Mouse (Mus musculus): ENCODE data around the gene Mpst.
A peak's percentile ranks its signal among the peaks of the same experiment; 100 is the strongest.

The Mpst gene

DNA sequence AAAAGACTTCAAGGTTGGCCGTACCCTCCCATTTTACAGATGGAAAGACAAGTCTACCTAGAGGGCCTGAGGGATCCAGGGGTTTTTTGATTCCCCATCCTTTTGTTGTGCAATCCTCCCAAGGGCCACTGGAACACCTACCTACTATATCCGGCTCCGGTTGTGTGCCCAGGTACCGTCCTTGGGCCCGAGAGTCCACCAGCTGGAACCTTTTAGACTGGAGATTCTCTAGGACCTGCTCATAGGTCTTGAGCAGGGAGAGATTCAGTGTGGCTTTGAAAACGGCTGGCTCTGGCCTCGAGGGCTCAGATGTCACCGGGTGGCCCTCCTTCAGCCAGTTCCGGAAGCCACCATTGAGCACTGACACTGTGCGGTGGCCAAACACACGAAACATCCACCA lies 1.1 kb upstream of the Mpst start:
- DNase-seq (ENCODE audit: low spot score), result no peak

DNA sequence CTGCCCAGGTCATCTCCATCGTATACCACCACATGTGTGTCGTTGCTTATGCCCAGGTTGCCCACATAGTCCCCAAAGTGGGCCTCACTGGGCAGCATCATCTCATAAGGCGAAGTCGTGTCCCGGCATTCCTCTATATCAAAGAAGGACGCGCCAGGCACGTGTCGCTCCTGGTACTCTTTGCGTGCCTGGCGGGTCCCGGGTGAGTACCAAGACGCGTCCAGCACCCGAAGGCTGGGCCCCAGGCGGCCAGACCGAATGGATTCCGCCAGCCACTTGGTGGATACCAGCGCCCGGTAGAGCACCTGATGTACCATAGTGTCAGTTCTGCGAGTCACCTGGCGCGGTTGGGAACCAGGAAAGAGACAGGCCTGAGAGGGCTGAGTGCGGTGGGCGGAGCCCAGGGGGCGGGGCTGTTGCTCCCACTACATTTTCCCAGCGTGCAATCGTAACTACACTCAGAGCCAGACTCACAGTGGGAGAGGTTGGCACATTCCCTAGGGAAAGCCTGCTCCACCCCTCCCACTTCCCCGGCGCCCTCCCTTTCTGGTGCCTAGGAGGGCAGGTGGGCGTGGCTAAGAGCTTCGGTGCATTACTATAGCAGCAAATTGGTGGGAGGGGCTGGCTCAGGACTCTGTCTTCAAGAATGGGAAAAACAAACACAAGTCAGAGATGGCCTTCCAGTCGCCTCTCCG lies 552 bp upstream of the Mpst start, which contains the start of gene Tst:
Gene Tst (minus strand): TSS at position 391 of the 695 bp plus-strand sequence.
- DNase-seq (ENCODE audit: low spot score), result peak; percentile 80

DNA sequence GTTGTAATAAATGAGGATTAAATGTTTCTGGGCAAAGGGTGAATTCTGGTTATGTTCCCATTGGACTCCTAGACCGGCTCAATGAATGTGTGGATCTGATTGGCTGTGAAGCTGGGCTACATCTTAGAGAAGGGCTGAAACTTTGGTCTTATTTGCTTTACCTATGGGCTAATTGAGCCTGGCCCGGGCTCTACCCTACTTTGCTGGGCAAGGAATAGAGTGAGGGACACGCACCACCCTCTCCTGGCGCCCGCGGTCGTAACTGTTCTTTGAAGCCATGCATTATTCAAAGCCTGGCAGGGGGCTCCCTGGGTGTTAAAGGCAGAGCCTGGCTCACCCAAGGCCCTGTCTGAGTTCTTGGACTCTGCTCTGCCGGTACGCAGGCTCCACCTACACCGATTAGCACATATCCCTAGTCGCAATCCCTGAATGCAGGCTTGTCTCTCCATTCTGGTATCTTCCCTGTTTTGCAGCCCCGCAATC lies 3.4 kb downstream of the Mpst start:
- DNase-seq (ENCODE audit: low spot score), result no peak

DNA sequence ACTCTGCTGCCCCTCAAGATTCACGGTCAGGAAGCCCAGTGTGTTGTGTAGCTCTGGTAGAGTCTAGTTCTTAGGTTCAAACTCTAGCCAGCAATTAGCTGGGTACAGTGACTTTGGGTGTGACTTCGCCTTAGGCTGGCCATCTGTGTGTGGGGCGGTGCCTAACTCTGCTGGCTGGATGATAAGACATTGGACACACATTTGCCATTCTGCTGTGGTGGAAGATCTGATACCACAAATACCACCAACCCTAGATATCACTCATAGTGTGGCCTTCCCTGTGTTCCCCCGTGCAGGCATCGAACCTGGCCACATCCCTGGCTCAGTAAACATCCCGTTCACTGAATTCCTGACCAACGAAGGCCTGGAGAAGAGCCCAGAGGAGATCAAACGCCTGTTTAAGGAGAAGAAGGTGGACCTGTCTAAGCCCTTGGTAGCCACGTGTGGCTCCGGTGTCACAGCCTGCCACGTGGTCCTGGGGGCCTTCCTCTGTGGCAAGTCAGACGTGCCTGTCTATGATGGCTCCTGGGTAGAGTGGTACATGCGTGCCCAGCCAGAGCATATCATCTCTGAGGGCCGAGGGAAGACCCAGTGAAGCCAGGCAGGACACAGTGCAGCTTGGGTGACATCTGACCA lies 7.0 kb downstream of the Mpst start:
- DNase-seq (ENCODE audit: low spot score), result no peak

DNA sequence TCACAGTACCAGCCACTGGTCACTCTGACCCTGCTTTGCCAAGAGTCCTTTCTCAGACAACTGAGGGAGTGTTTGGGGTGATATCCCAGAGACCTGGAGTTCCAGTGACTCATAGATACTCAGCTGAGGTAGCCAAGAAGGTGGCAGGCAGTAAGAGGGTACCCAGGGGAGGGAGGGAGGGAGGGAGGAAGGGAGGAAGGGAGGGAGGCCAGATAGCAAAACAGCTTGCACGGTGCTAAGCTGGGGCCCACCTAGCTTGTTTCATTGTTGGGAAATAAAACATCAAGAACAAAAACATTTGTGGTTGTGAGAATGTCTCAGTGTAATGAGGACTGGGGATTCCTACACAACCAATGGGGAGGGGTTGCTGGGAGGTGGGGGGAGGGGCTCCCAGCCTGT lies 7.5 kb downstream of the Mpst start:
- DNase-seq (ENCODE audit: low spot score), result no peak

DNA sequence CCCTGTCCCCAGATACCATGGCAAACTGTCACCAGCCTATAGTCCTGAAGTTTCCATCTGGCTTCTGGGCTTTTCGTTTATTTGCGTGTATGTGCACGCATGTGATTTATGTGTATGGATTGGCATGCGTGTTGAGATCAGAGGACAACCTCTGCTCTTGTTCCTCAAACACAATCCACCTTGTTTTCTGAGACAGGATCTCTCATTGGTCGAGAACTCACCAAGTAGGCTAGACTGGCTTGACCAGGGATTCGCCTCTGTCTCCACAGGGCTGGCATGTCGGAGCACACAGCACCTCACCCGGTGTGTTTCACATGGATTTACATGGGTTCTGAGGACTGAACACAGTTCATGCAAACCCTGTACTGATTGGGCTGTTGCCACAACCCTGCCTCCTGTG lies 7.9 kb downstream of the Mpst start:
- no peak for DNase-seq (ENCODE audit: low spot score)

DNA sequence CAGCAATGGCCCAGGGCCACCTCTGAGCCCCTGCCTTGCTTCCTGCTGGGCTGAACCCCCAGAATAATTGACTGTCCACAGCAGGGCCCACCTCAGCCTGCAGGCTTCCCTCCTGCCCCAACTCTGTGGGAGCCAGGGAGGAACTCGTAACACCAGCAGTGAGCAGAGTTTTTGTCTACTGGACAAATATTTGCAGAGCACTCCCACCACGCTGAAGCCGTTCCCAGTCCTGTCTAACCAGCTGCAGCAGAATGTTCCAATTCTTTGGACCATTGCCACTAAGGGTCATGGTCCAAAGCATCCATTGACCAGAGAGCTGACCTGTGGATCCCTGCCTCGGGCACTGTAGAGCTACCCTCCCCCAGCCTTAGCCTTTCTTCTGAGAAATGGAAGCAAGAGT lies 10.7 kb downstream of the Mpst start:
- no peak for DNase-seq (ENCODE audit: low spot score)

DNA sequence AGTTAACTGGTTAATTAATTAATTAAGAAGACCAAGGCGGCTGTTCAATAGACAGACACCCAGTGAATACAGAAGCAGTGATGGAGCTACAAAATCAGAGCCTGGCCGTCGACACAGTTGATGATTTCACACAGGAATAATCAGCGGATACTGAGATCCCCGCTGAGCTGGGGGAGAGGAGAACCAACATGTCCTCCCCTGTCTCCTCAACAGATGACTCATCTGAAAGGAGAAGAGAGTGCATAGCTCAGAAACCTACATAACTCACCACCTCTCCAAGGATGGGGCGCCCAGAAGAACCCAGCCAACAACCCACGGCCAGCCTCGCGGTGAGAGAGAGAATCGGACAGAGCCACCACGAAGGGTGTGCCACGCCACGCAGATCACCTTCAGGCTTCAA lies 14.2 kb downstream of the Mpst start:
- no peak for DNase-seq (ENCODE audit: low spot score)

DNA sequence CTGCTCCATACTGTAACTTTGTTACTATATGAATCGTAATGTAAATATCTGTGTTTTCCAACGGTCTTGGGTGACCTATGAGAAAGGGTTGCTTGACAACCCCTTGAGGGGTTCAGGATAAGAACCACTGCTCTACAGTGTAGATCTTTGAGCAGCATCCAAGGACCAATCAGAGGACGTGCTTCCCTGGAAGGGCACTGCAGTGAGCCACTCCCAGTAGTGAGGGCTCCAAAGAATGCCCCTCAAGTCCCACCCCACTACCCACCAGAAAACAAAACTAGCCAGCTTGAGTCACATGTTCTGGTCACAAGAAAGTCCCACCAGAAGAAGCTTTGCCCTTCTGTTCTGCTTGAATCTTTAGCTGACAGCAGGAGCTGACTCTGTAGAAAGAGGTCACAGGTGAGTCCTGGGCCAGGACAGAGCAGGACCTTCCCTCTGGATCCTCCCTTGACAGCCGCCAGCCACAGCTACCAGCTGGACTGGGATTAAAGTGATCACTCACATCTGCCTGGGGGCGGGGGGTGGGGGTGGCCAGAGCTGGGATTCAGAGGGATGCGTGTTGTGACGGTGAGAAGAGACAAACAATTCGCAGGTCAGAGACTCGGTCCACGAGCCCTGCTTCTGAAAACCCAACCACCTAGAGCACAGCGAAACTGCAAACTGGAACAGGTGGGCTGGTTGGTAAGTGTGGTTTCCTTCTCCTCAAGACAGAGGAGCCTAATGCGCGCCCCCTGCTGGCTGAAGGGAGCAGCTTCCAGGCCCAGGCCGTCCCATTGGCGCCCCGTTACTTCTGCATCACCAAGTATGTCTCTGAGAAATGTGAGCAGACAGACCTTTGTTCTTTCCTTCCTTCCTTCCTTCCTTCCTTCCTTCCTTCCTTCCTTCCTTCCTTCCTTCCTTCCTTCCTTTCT lies 16.1 kb downstream of the Mpst start:
- DNase-seq (ENCODE audit: low spot score), result no peak

DNA sequence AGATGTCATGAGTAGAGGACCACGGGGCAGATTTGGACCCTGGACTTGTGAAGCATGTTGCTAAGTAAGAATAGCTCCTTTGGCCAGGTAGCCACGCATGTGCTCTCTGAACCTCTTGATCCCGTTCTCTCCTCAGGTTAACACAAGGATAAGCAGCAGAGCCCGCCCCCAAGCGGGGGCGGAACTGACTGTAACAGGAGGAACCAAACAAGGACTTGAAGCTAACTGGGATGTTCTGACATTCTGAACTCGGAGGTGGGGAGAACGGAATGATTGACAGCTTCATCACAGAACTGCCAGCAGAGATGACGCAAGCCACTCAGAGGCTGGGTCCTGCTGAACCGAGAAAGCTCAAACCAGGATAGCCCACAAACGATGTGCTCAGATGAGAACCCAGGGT lies 18.3 kb downstream of the Mpst start:
- no peak for DNase-seq (ENCODE audit: low spot score)

DNA sequence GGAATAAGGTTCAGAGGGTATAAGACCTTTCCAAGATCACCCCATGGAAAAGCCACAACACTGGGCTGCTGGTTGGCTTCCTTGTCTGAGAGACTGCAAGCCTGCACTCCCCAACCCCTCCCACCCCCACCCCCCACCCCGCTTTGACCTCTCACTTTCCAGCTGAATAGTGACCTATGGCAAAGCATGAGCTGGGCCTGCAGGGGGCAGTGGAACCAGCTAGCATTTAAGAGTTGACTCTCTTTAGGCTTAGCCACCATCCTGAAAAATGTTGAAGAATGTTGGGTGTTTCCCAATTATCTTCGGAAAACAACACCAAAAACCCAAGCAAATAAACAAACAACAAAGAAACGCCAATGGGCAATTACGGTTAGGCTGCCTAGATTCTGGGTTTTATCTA lies 19.0 kb downstream of the Mpst start:
- DNase-seq (ENCODE audit: low spot score), result no peak

DNA sequence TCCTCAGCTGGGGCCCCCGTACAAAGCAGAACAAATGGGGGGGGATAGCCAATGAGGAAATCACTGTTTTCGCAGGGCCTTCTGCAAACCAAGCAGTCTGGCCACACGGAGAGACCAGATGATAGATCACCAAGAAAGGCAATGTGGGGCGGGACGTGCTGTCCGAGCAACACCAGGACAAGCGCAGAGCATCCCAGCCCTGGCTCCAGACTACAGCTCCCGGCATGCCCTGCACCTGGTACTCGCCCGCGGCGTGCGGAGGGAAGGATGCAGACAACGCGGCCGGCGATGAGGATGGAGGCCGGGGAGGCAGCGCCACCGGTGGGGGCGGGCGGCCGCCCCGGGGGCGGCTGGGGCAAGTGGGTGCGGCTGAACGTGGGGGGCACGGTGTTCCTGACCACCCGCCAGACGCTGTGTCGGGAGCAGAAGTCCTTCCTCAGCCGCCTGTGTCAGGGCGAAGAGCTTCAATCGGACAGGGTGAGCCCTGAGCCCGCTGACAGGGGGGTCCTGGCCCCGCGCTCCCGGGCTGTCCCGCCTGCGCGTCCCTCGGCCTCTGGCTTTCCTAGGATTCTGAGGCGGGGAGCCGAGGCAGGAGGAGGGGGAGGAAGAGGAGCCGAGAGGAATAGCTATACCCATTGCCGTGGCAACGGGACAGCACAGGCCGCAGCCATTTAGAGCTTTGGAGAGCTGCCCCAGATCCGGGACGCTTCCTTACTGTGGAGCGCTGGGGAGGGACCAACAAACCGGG lies 22.3 kb downstream of the Mpst start, which contains the start of gene Kctd17:
Gene Kctd17 (plus strand): TSS at position 174 of the 748 bp plus-strand sequence.
- no peak for DNase-seq (ENCODE audit: low spot score)

DNA sequence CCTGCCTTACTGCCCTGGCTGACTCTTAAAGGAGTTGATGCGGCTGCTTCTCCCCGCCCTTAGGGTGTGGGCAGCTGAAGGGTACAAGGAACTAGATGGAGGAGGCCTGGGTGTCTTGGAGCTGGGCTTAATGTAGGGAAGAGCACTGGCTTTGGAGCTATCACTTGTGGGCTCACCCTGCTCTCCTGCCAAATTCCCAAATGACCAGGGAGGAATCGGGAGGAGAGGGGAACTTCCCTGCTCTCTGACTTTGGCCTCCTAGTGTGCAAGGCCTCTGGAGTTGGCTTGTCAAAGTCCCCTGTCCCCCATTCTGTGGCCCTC lies 22.9 kb downstream of the Mpst start:
- no peak for DNase-seq (ENCODE audit: low spot score)

DNA sequence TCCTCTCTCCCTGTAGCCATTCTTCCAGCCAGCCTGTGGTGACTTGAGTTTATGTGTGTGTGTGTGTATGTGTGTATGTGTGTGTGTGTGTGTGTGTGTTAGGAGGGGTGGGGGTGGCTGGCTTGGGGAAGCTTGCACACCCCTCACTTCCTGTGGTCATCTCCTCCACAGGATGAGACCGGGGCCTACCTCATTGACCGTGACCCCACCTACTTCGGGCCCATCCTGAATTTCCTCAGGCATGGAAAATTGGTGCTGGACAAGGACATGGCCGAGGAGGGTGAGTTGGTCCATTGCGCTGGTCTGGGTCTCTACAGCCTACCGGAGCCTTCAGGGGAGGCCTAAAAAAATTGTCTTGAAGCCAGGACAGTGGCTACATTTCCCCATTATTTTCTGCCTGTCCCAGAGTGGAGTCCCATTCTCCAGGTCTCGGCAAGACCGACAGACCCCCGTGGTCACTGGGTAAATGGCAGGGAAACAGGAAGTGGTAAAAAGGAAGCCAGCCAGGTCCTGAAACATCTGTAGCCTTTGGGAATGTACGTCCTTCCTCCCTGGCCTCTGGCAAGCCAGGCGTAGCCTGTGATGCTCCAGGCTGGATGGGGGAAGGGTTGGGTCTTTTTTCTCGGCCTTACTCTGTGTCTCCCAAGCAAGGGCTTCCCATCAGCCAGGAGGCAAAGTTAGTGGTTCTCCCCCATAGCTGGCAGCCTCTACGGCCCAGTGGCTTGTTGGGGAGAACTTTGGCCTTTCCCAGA lies 23.8 kb downstream of the Mpst start:
- DNase-seq (ENCODE audit: low spot score), result no peak

DNA sequence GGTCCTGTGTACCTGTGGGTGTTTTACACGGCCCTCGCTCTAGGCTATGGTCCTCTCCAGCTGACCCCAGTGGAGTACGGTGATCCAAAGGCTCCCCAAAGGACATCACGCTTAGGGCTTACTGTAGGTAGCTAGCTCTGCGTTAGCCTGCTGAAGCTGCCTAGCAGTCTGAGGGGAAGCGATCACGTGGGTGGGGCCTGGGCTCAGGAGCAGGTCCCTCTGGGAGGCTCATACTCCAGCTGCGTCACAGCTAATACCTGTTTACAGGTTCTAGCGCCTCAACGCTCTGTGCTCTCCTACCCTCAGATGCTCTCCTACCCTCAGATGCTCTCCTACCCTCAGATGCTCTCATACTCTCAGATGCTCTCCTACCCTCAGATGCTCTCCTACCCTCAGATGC lies 24.7 kb downstream of the Mpst start:
- no peak for DNase-seq (ENCODE audit: low spot score)

DNA sequence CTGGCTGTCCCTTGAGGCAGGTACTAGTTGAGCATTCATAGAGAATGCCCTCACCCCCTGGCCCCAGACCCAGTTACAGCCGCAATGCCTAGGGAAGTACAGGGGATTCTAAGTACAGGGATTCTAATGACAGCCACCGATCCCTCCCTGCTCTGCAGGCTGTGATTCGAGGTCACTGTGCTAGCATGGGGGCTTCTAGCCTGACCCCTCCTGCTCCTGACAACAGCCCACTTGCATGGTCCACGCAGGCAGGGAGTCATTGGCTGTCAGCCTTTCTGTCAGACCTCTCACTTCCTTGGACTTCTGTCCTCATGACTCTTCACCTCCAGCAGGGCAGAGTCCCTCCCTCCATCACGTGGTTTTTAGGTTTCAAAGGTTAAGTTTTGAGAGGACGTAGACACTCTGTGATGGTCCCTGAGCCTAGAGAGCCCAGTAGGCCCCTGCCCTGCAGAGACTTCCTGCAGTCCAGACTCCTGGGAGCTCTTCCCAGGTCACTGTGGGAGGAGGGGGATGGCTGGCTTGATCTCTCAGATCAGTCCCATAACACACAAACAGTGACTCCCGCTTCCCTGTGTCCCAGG lies 25.4 kb downstream of the Mpst start:
- DNase-seq (ENCODE audit: low spot score), result no peak

DNA sequence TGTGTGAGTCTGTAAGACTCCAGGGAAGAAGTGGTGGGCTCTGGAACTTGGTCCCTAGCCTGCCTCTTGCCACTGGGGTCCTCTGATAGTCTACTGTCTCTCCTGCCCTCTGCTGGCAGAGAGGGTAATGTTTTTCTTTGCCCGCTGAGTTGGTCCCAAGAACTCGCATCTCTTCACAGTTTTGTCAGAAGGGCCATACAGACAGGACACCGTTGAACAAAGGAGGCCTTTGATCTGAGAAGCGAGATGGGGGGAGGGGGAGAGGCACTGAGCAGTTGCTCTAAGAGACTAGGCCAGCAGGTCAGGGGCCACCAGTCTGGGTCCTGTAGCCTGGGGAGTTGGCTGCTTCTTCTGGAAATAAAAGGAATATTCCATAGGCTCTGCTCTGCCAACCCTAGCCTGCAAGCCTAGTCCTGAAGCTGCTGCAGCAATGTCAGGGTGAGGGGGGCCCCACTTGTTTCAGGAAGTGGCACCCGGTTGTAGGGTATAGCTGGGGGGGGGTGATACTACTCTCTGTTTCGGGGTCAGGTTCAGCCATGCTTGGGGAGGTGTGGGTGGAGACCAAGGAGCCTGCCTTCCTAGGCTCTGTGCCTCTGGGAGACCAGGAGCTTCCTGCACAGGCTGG lies 28.8 kb downstream of the Mpst start:
- DNase-seq (ENCODE audit: low spot score), result no peak

DNA sequence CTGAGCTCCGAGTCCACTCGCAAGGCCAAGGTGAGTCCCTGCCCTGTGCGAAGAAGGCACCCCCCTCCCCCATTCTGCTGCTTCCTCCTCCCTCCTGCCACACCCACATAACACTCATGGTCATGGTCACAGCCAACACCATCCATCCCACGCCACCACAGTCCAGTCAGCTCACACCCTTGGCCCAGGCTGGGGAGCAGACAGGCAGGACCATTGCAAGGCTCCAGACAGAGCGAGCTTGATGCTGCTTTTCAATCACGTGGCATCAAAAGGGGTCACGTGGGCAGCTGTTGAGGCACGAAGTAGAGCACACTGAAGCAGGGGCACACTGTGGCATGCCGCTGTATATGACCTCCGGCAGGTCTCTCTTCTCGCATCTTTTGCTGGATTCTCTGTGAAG lies 29.5 kb downstream of the Mpst start:
- no peak for DNase-seq (ENCODE audit: low spot score)

DNA sequence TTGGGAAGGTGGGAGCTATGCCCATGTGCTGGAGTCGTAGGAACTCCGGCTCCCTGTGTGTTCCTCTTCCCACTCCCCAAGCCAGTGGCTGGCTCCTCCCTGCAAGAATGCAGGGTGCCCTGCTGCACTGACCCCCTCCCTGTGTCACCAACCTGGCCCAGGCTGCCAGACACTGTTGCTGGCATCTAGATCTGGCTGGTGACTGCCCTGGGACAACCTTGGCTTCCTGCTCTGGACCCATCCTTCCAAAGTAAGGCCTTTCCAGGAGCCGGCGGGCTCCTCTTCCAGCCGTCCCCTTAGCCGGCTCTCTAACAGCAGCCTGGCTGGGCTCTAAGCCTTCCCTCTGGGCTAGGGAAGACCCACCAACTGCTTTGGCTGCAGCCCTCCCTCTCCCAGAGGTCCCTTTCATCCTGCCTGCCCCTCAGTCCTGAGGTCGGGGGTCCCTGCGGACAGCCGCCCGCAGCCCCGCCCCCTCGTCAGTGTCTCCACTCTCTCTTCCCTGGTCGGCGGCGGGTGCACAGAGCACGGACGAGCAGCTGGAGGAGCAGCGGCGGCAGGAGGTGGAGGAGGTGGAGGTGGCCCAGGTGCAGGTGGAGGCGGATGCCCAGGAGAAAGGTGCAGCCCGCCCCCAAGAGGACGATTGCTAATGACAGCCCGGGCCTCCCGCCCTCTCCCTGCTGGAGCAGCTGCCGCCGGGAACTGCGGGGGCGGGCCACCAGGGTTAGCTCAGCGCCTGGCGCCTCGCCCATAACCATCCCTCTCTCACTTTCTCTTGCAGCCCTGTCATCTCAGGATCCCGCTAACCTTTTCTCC lies 30.4 kb downstream of the Mpst start:
- peak; percentile 74 for DNase-seq (ENCODE audit: low spot score)
